Mouse (Mus musculus) retina, adult 2 months (tissue): Measurements from ENCODE around the gene Ms4a10.

ENCODE experiments used
- DNase-seq: peaks from one replicate; pipeline ENCODE4 v3.0.0-alpha.2; 2012; ENCODE audit warnings: low read depth, low spot score

Gene Ms4a10

GRCm38 (mm10) chr19:10918321-10918991 lies 56.0 kb downstream of the Ms4a10 start:
- DNase-seq: no peak

DNA sequence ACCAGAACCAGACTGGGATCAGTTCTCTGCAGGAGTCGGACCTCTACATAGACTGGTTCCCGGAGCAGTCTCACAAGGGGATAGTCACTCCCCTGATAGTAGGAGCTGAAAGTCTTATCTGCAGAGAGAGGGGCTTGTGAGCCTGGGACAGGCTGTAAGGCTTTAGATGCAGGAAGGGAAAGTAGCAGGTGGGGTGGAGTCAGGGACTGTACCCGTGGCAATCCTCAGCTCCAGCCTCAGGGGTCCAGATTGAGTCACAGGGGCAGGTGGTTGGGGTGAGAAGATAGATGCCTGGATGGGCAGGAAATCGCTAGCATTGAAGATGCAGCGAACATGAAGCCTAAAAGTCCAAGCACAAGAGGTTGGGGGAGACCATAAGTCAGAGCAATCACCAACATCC lies 58.0 kb downstream of the Ms4a10 start:
- no peak for DNase-seq

DNA sequence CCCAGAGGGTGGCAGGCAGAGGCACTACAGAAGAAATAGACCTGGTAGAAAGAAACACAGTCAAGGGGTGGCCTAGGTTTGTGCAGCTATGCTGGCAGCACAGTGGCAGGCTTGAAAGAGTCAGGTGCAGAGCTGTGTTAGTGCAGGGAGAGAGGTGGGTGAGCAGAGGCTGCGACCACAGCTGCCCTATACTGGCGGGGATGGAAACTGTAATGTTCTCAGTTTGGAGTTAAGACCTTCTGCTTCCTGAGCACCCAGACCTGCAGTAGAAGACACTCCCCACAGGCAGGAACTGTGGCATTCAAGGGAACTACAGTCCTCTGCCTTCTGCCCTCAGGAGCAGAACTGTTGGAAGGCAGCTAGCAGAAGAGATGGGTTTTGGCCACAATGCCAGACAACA lies 59.6 kb downstream of the Ms4a10 start:
- no peak for DNase-seq

DNA sequence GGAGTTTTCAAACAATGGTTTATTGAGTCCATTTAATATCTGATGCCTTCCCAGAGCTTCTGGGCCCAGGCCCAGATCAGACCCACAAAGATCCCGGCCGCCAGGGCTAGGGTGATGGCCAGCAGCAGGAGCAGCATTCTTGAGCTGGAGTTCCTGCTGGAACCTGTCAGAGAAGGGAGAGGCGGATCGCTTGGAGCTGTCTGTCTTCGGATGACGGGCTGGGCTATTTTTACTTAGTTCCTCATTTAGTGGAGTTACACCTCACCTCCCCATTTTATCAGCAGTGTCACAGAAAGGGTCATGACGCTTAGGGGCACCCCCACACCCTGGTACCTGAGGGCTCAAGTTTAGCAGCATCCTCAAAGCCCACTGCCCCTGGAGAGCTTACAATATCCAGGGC lies 60.2 kb downstream of the Ms4a10 start:
- DNase-seq: no peak
